Mouse (Mus musculus) erythroblast, embryonic 14.5 days (primary cell): ENCODE measurements around the gene Usp8. TPM values are rescaled to one million over a fixed set of nuclear protein-coding genes. Genes with fewer than 3 reads are reported as not detected.

Source experiments
- H3K27me3 ChIP-seq: 2 replicates; pipeline ENCODE4 v1.6.1; 2012; ENCODE audit warnings: inconsistent platforms; ENCODE audit not compliant: control insufficient read depth
- H3K36me3 ChIP-seq: 2 replicates; pipeline ENCODE4 v1.6.1; 2012; ENCODE audit warnings: mild to moderate bottlenecking, inconsistent platforms; ENCODE audit not compliant: control insufficient read depth
- H3K4me1 ChIP-seq: 2 replicates; pipeline ENCODE4 v1.6.1; 2012; ENCODE audit warnings: inconsistent platforms; ENCODE audit not compliant: control insufficient read depth
- H3K4me3 ChIP-seq: replicated peaks from 2 replicates; pipeline ENCODE3; 2012; ENCODE audit warnings: moderate library complexity, mild to moderate bottlenecking, inconsistent platforms
- H3K9me3 ChIP-seq: 2 replicates; pipeline ENCODE4 v1.6.1; 2012; ENCODE audit warnings: low read length, inconsistent platforms, mixed read lengths; ENCODE audit not compliant: control insufficient read depth
- GATA1 ChIP-seq: IDR thresholded peaks from 2 replicates; pipeline ENCODE4 v1.6.1; 2012; ENCODE audit warnings: low read length, inconsistent platforms, mixed read lengths
- TAL1 ChIP-seq: IDR thresholded peaks from 3 replicates; pipeline ENCODE4 v1.6.1; 2012; ENCODE audit warnings: low read length, inconsistent platforms, mixed read lengths
- polyA plus RNA-seq: library from polyadenylated mRNA; stranded (reverse); fragments of >175 nt; gene quantifications from 2 replicates; pipeline ENCODE4 v1.2.3, GENCODE M21; 2012

Usp8 gene
- polyA plus RNA-seq, 1 experiment, result 0.85 TPM

DNA sequence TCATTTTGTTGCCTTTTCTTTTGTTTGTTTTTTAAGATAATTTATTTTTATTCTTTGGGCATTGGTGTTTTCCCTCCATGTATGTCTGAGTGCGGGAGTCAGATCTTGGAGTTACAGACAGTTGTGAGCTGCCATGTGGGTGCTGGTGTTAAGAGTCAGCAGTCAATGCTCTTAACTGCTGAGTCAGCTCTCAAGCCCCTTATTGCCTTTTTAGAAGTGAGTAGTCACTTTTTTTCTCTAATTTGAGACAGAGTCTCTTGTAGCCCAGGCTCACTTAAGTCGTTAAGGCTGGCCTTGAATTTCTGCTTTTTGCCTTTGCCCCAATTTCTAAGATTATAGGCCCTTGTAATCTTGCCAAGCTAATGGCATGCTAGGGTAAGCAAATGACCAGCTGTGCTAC, 23.4 kb downstream of the Usp8 start:
- no peaks in the 10 kb centered on the region for H3K27me3 ChIP-seq
- H3K9me3 ChIP-seq, result no peaks in the 10 kb centered on the region
- TF ChIP-seq GATA1 (no peak), TAL1 (no peak)
- peaks cover 70% of the 10 kb centered on the region for H3K36me3 ChIP-seq
- peaks cover 3% of the 10 kb centered on the region for H3K4me1 ChIP-seq
- H3K4me3 ChIP-seq, result no peak overlapping the region

DNA sequence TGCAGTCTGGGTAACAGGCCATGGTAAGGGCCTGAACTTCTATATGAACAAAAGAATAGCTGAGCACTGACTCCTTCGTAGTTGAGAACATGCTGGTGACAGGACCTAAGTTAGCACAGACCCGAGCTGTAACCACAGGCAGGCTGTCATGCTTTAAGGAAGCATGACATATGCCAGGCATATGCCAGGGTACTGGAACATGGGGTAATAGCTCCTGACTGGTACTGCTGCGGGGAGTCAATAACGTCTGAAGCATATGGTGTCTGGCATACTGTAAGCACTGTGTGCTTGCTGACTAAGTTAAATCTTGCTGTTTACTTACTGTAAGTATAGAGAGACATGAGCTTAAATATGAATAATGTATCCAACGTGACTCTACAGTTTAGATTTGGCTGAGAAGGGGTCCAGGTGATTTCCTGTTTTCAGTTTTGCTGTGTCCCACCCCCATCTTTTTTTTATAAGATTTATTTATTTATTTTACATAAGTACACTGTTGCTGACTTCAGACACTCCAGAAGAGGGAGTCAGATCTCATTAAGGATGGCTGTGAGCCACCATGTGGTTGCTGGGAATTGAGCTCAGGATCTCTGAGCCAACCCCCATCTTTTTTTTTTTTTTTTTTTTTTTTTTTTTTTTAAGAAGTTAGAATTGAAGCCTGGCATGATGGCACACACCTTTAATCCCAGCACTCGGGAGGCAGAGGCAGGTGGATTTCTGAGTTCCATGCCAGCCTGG, 28.4 kb downstream of the Usp8 start:
- no peaks in the 10 kb centered on the region for H3K27me3 ChIP-seq
- H3K4me3 ChIP-seq, result no peak overlapping the region
- no peaks in the 10 kb centered on the region for H3K4me1 ChIP-seq
- peaks cover 72% of the 10 kb centered on the region for H3K36me3 ChIP-seq
- H3K9me3 ChIP-seq, result no peaks in the 10 kb centered on the region
- TF ChIP-seq GATA1, result no peak

DNA sequence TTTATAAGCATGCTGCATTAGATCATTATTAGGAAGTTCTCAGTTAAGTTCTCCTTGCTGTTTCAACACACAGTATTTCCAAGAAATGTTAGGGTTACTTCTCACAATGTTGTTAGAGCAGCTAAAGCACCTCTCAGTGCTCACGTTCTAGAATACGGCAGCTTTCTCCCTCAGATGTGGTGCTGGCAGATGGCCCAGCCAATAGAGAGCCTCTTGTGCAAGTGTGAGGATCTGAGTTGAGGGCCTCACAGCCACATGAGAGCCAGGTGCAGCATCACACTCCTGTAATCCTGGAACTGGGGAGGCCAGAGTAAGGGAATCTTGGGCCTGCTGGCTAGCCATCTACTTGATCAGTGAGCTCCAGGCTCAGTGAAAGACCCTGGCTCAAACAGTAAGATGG, 33.2 kb downstream of the Usp8 start:
- no peaks in the 10 kb centered on the region for H3K27me3 ChIP-seq
- no peaks in the 10 kb centered on the region for H3K4me1 ChIP-seq
- peaks cover 65% of the 10 kb centered on the region for H3K36me3 ChIP-seq
- no peaks in the 10 kb centered on the region for H3K9me3 ChIP-seq
- TF ChIP-seq TAL1 (no peak), GATA1 (no peak)
- H3K4me3 ChIP-seq, result no peak overlapping the region

DNA sequence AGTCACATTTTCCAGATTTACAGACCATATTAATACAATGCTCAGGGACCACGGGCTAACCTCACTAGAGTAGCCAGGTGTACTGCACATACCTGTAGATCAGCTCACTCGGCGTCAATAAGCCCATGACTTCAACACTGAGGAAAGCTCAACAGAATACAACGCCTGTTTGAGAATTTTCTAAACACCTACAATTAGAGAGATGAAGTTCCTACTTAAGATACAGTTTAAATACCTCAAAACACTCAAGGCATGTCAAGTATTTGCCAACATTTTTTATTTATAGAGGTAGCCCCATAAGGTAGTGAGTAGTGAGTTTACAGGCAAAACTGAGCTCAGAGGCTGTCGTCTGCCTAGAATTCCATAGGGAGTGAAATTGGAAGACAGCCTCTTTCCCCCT, 36.3 kb downstream of the Usp8 start:
- Histone ChIP-seq H3K27me3 (no peaks in the 10 kb centered on the region), H3K4me3 (no peak overlapping the region), H3K36me3 (peaks cover 61% of the 10 kb centered on the region), H3K4me1 (no peaks in the 10 kb centered on the region), H3K9me3 (no peaks in the 10 kb centered on the region)
- no peak for TF ChIP-seq TAL1
- no peak for TF ChIP-seq GATA1

- TF ChIP-seq GATA1, result no peak
- no peak for TF ChIP-seq TAL1
- Histone ChIP-seq H3K36me3 (peaks cover 93% of the 10 kb centered on the region), H3K9me3 (no peaks in the 10 kb centered on the region), H3K4me3 (no peak overlapping the region), H3K27me3 (no peaks in the 10 kb centered on the region), H3K4me1 (no peaks in the 10 kb centered on the region)
These were observed 48.5 kb downstream of the Usp8 start for GRCm38 (mm10) chr2:126755664-126756063.

DNA sequence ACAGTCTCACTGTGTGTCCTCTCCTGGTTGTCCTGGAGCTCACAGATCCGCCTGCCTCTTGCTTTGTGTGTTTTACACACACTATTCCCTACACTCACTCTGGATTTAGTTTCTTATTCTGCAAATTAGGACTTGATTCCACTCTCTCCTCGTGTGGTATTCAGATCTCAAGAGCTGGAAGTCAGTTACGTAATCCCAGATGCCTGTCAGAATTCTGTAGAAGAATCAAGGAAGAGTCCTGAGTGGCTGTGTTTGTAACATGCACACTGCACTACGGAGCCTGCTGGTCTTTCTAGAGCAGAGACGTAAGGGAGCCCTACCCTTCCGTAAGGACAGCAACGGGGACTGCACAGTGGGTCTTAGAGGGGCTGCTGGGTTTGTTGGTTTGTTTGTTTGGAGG, 52.2 kb downstream of the Usp8 start:
- Histone ChIP-seq H3K36me3 (peaks cover 78% of the 10 kb centered on the region), H3K4me3 (no peak overlapping the region), H3K4me1 (no peaks in the 10 kb centered on the region), H3K27me3 (no peaks in the 10 kb centered on the region), H3K9me3 (no peaks in the 10 kb centered on the region)
- TF ChIP-seq GATA1 (no peak), TAL1 (no peak)

GRCm38 (mm10) chr2:126765867-126766582, 58.9 kb downstream of the Usp8 start:
- H3K9me3 ChIP-seq, result 0 out of 2 replicates have a peak, but pooled peaks cover 2% of the 10 kb centered on the region
- TF ChIP-seq GATA1, result no peak
- no peak for TF ChIP-seq TAL1
- no peaks in the 10 kb centered on the region for H3K27me3 ChIP-seq
- no peak overlapping the region for H3K4me3 ChIP-seq
- H3K4me1 ChIP-seq, result peaks cover 4% of the 10 kb centered on the region; the same call in 1 of the 2 replicates
- H3K36me3 ChIP-seq, result peaks cover 17% of the 10 kb centered on the region

DNA sequence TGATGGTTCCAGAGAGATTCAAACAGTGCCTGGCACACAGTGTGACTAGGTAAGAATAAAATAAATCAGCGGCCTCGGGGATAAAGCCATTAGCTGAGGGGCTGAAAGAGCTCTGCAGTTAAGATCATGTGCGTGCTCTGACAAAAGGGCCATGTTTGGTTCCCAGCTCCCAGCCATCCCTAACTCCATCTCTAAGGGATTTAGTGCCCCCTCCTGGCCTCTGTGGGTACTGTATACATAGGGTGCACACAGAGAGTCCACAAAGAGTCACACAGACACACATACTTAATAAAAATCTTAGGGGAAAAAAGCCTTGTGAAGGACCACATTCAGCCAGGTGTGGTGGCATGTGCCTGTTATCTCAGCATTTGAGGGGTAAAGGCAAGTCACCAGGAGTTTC, 60.5 kb downstream of the Usp8 start:
- no peaks in the 10 kb centered on the region for H3K27me3 ChIP-seq
- H3K4me3 ChIP-seq, result no peak overlapping the region
- 0 out of 2 replicates have a peak, but pooled peaks cover 2% of the 10 kb centered on the region for H3K9me3 ChIP-seq
- H3K4me1 ChIP-seq, result peaks cover 4% of the 10 kb centered on the region; the same call in 1 of the 2 replicates
- TF ChIP-seq TAL1 (no peak), GATA1 (no peak)
- peaks cover 6% of the 10 kb centered on the region for H3K36me3 ChIP-seq

GRCm38 (mm10) chr2:126768194-126768593, 61.1 kb downstream of the Usp8 start:
- peaks cover 4% of the 10 kb centered on the region; the same call in 1 of the 2 replicates for H3K4me1 ChIP-seq
- 0 out of 2 replicates have a peak, but pooled peaks cover 2% of the 10 kb centered on the region for H3K9me3 ChIP-seq
- TF ChIP-seq GATA1 (no peak), TAL1 (no peak)
- peaks cover 3% of the 10 kb centered on the region; the same call in 1 of the 2 replicates for H3K36me3 ChIP-seq
- H3K4me3 ChIP-seq, result no peak overlapping the region
- no peaks in the 10 kb centered on the region for H3K27me3 ChIP-seq
